Mouse (Mus musculus) C2C12 (cell line): ENCODE measurements around the gene Kcnk2.

Experiments
- CTCF ChIP-seq: IDR thresholded peaks from one replicate; pipeline ENCODE4 v1.5.1; 2011; ENCODE audit not compliant: control insufficient read depth, insufficient read depth, insufficient read length
- FOSL1 ChIP-seq: IDR thresholded peaks from one replicate; pipeline ENCODE4 v1.8.0; 2011; ENCODE audit warnings: mild to moderate bottlenecking, low read length; ENCODE audit not compliant: poor library complexity, insufficient read depth, severe bottlenecking
- MYOG ChIP-seq: IDR thresholded peaks from one replicate; pipeline ENCODE4 v1.6.1; 2011; ENCODE audit not compliant: control insufficient read depth, insufficient read length; ENCODE audit errors: extremely low read depth
- USF1 ChIP-seq: IDR thresholded peaks from one replicate; pipeline ENCODE4 v1.6.1; 2011; ENCODE audit warnings: low read depth, mild to moderate bottlenecking, control low read depth, moderate library complexity

GRCm38 (mm10) chr1:189341381-189341917 lies 60.6 kb downstream of the Kcnk2 start:
- no peak for TF ChIP-seq CTCF
- TF ChIP-seq USF1 = no peak
- TF ChIP-seq MYOG = no peak
- no peak for TF ChIP-seq FOSL1
